Mouse (Mus musculus): ENCODE measurements around the gene Anapc16. TPM values are rescaled to one million over a fixed set of nuclear protein-coding genes. Genes with fewer than 3 reads are reported as not detected.

The Anapc16 gene
- polyA plus RNA-seq, 1 experiment from 2014 or later, result 116 TPM

- WGBS, result 77% methylated on average over 2 of the region's 2 CpGs
- Histone ChIP-seq H3K9me3 (no peaks in the 10 kb centered on the region), H3K36me3 (no peaks in the 10 kb centered on the region), H3K4me3 (no peak overlapping the region), H3K27me3 (replicated peaks) (no peaks in the 10 kb centered on the region), H3K27ac (no peak overlapping the region), H3K4me1 (peaks cover 28% of the 10 kb centered on the region), H3K9ac (no peak overlapping the region), H3K4me2 (replicated peaks) (no peak overlapping the region)
- ATAC-seq (ENCODE audit: low FRiP score, low read depth), result no peak
Measured at GRCm38 (mm10) chr10:59978401-59978800, 24.5 kb downstream of the Anapc16 start.

- WGBS, result 94% methylated on average over 5 of the region's 5 CpGs
- no peak for ATAC-seq (ENCODE audit: low FRiP score, low read depth)
- Histone ChIP-seq H3K36me3 (no peaks in the 10 kb centered on the region), H3K27ac (no peak overlapping the region), H3K4me1 (peaks cover 29% of the 10 kb centered on the region), H3K4me3 (no peak overlapping the region), H3K27me3 (replicated peaks) (no peaks in the 10 kb centered on the region), H3K9ac (no peak overlapping the region), H3K9me3 (no peaks in the 10 kb centered on the region), H3K4me2 (replicated peaks) (no peak overlapping the region)
Measured at GRCm38 (mm10) chr10:59977715-59978343, 25.1 kb downstream of the Anapc16 start.

- 65% methylated on average over 2 of the region's 4 CpGs for WGBS
- no peaks in the 10 kb centered on the region for H3K36me3 ChIP-seq
- H3K9ac ChIP-seq, result no peak overlapping the region
- H3K4me2 ChIP-seq (replicated peaks), result no peak overlapping the region
- no peak overlapping the region for H3K4me3 ChIP-seq
- H3K9me3 ChIP-seq, result no peaks in the 10 kb centered on the region
- H3K4me1 ChIP-seq, result peaks cover 33% of the 10 kb centered on the region
- H3K27me3 ChIP-seq (replicated peaks), result no peaks in the 10 kb centered on the region
- ATAC-seq (ENCODE audit: low FRiP score, low read depth), result no peak
- H3K27ac ChIP-seq, result no peak overlapping the region
Measured at GRCm38 (mm10) chr10:59977141-59977540, 25.8 kb downstream of the Anapc16 start.

- ATAC-seq (ENCODE audit: low FRiP score, low read depth), result no peak
- H3K27me3 ChIP-seq (replicated peaks), result no peaks in the 10 kb centered on the region; the same call in 1 of the 2 replicates
- H3K36me3 ChIP-seq, result no peaks in the 10 kb centered on the region
- WGBS, result 57% methylated on average over 3 of the region's 3 CpGs
- H3K4me3 ChIP-seq, result no peak overlapping the region
- no peaks in the 10 kb centered on the region for H3K9me3 ChIP-seq
- no peak overlapping the region for H3K4me2 ChIP-seq (replicated peaks)
- H3K9ac ChIP-seq, result no peak overlapping the region
- H3K4me1 ChIP-seq, result peaks cover 40% of the 10 kb centered on the region
- 0 out of 2 replicates have a peak overlapping the region, but pooled peaks have one; percentile 0 for H3K27ac ChIP-seq
Measured at GRCm38 (mm10) chr10:59974786-59975185, 28.1 kb downstream of the Anapc16 start.

- Histone ChIP-seq H3K4me1 (peaks cover 39% of the 10 kb centered on the region), H3K27me3 (replicated peaks) (no peaks in the 10 kb centered on the region; the same call in 1 of the 2 replicates), H3K4me3 (no peak overlapping the region), H3K27ac (peak overlapping the region; percentile 59), H3K9me3 (no peaks in the 10 kb centered on the region), H3K4me2 (replicated peaks) (peak overlapping the region; percentile 37), H3K36me3 (no peaks in the 10 kb centered on the region), H3K9ac (peak overlapping the region; percentile 33; the same call in 1 of the 2 replicates)
- WGBS, result 7% methylated on average over 6 of the region's 6 CpGs
- ATAC-seq (ENCODE audit: low FRiP score, low read depth), result no peak
Measured at GRCm38 (mm10) chr10:59974191-59974664, 28.7 kb downstream of the Anapc16 start.

DNA sequence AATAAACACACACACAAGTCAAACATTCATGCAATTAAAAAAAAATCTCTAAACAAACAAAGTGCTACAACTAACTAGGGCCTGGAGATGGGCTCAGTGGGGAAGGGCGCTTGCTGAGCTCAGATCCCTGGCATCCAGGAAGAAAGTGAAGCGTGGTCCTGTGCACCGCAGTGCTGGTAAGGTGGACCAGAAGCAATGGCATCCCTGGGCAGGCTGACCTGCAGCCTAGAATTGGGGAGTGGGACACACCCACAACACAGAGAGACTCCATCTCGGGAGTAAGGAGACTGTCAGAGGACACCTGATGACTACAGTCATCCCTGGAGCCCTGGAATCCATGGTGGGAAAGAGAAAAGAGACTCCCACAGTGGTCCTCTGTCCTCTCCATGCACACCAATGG, 29.5 kb downstream of the Anapc16 start:
- 82% methylated on average over 4 of the region's 4 CpGs for WGBS
- Histone ChIP-seq H3K9ac (no peak overlapping the region), H3K36me3 (no peaks in the 10 kb centered on the region), H3K4me3 (no peak overlapping the region), H3K4me1 (peaks cover 31% of the 10 kb centered on the region), H3K9me3 (no peaks in the 10 kb centered on the region), H3K27ac (no peak overlapping the region), H3K4me2 (replicated peaks) (no peak overlapping the region), H3K27me3 (replicated peaks) (no peaks in the 10 kb centered on the region; the same call in 1 of the 2 replicates)
- ATAC-seq (ENCODE audit: low FRiP score, low read depth), result no peak

- ATAC-seq (ENCODE audit: low FRiP score, low read depth), result no peak
- Histone ChIP-seq H3K4me1 (peaks cover 27% of the 10 kb centered on the region), H3K36me3 (no peaks in the 10 kb centered on the region), H3K27ac (no peak overlapping the region), H3K4me2 (replicated peaks) (no peak overlapping the region), H3K9me3 (no peaks in the 10 kb centered on the region), H3K4me3 (no peak overlapping the region), H3K9ac (no peak overlapping the region), H3K27me3 (replicated peaks) (no peaks in the 10 kb centered on the region; the same call in 1 of the 2 replicates)
- 81% methylated on average over 6 of the region's 6 CpGs for WGBS
Measured at GRCm38 (mm10) chr10:59972999-59973398, 29.9 kb downstream of the Anapc16 start.

DNA sequence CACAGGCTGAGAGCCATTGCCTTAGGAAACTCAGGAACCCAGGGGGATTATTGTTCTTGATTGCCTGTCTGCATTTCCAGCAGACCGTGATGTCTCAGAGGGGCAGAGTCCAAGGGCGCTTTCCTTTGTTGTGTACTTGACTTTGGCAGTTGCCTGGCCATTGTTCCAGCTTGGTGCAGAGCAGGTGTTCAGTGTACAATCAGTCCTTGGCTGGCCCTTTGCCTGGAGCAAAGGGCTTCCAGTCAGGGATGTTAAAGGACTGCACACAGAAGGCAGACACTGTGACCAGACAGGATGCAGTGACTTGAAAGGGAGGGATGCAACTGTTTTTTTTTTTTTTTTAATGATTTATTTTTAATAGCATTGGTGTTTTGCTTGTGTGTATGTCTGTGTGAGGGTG, 30.4 kb downstream of the Anapc16 start:
- Histone ChIP-seq H3K27ac (no peak overlapping the region), H3K36me3 (no peaks in the 10 kb centered on the region), H3K9ac (no peak overlapping the region), H3K9me3 (no peaks in the 10 kb centered on the region), H3K4me1 (peaks cover 26% of the 10 kb centered on the region), H3K4me2 (replicated peaks) (no peak overlapping the region), H3K4me3 (no peak overlapping the region), H3K27me3 (replicated peaks) (no peaks in the 10 kb centered on the region; the same call in 1 of the 2 replicates)
- ATAC-seq (ENCODE audit: low FRiP score, low read depth), result no peak
- WGBS, result 55% methylated on average over 2 of the region's 2 CpGs

DNA sequence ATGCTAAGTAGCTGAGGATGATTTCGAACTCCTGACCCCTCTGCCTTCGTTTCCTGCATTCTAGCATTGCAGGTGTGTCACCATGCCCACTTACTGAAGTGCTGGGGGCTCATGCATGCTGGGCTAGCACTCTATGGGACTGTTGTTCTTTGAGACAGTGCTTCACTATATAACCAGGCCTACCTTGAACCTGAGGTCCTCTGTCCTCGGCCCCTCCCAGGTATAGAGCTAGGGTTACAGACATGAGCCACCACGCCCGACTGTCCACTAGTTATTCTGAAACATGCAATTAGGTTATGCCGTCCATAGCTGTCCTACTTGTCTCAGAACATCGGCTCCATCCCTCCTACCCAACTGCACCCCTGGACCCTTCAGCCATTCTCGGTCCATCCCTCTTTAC, 31.1 kb downstream of the Anapc16 start:
- Histone ChIP-seq H3K4me1 (peaks cover 26% of the 10 kb centered on the region), H3K4me2 (replicated peaks) (no peak overlapping the region), H3K36me3 (no peaks in the 10 kb centered on the region), H3K9ac (no peak overlapping the region), H3K9me3 (no peaks in the 10 kb centered on the region), H3K27ac (no peak overlapping the region), H3K4me3 (no peak overlapping the region), H3K27me3 (replicated peaks) (no peaks in the 10 kb centered on the region; the same call in 1 of the 2 replicates)
- no peak for ATAC-seq (ENCODE audit: low FRiP score, low read depth)
- 92% methylated on average over 8 of the region's 8 CpGs for WGBS

DNA sequence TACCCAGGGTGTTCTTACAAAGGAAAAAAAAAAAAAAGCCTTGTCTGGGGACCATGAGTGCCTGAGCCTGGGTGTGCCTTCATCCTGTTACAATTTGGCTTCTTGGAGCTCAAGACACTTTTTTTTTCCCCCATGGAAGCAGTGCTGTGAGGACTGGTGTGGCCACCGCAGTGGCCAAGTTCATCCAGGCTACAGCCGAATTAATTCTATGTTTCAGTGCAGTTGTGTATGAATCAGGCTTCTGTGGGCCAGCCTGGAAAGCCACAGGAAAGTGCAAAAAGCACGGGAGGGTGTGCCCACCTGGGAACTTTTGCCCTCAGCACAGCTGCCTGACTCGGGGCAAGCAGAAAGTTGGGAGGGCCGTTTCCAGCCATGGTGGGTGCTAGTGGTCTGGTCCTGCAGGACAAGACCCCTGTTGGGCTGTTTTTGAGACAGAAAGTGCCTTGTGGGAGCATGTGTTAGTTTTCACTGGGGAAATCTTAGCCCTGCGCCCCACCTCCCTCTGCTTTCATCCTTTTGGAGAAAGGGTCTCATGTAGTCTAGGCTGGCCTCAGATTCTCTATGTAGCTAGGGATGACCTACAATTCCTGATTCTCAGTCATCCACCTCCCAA, 32.4 kb downstream of the Anapc16 start:
- peak overlapping the region; percentile 69; the same call in 1 of the 2 replicates for H3K9ac ChIP-seq

DNA sequence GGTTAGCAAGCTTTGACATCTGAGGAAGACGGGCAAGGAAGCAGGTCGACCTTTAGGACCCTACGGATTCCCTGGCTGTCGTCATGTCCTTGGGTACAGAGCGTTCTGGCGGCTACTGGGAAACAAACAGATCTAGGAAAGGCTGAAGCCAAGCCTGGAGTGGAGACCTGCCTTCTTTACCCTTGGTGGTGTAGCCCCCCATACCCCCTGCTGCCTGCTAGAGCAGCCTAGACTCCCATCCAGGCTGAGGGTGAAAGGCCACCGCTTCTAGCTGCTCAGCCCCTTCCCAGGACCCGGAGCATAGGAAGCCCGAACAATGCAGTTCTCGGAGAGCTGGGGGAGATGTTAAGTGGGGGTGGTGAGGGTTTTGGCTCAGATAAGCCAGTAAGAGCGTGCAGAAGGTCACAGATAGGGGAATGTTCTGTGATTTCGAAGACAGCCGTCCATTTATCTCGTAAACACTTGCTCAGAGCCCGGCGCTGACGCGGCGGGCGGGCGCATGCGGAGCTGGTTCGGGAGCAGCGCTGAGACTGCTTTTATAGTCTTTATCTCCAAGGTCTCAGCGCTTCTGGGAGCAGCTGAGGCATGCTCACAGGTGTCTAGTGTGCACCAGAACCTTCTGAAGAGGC, 33.0 kb downstream of the Anapc16 start:
- Histone ChIP-seq H3K4me2 (replicated peaks) (peak overlapping the region; percentile 71), H3K9ac (peak overlapping the region; percentile 69), H3K36me3 (no peaks in the 10 kb centered on the region), H3K27ac (peak overlapping the region; percentile 60; the same call in 1 of the 2 replicates), H3K4me1 (peaks cover 37% of the 10 kb centered on the region), H3K9me3 (no peaks in the 10 kb centered on the region), H3K4me3 (peak overlapping the region; percentile 44), H3K27me3 (replicated peaks) (no peaks in the 10 kb centered on the region; the same call in 1 of the 2 replicates)
- ATAC-seq (ENCODE audit: low FRiP score, low read depth), result peak; percentile 67
- under 1% methylated on average over 25 of the region's 25 CpGs for WGBS

More for the DNA sequence above, 32.4 kb downstream of the Anapc16 start:
- H3K9me3 ChIP-seq, result no peaks in the 10 kb centered on the region
- no peak overlapping the region for H3K27ac ChIP-seq
- peak overlapping the region; percentile 44; the same call in 1 of the 2 replicates for H3K4me3 ChIP-seq
- no peaks in the 10 kb centered on the region; the same call in 1 of the 2 replicates for H3K27me3 ChIP-seq (replicated peaks)
- peaks cover 31% of the 10 kb centered on the region for H3K4me1 ChIP-seq
- ATAC-seq (ENCODE audit: low FRiP score, low read depth), result peak; percentile 8; the same call in 1 of the 2 replicates
- 26% methylated on average over 6 of the region's 6 CpGs for WGBS
- H3K36me3 ChIP-seq, result no peaks in the 10 kb centered on the region
- peak overlapping the region; percentile 71 for H3K4me2 ChIP-seq (replicated peaks)

GRCm38 (mm10) chr10:59967309-59967942, 35.5 kb downstream of the Anapc16 start:
- Histone ChIP-seq H3K4me2 (replicated peaks) (no peak overlapping the region), H3K36me3 (no peaks in the 10 kb centered on the region), H3K9me3 (no peaks in the 10 kb centered on the region), H3K27me3 (replicated peaks) (no peaks in the 10 kb centered on the region; the same call in 1 of the 2 replicates), H3K27ac (no peak overlapping the region), H3K4me1 (peaks cover 30% of the 10 kb centered on the region), H3K9ac (no peak overlapping the region), H3K4me3 (no peak overlapping the region)
- 89% methylated on average over 6 of the region's 6 CpGs for WGBS
- ATAC-seq (ENCODE audit: low FRiP score, low read depth), result no peak
